Mouse (Mus musculus) CD4-positive, CD25-positive, alpha-beta regulatory T cell, adult 9 weeks (primary cell): ENCODE data around the gene Sdcbp2. TPM values are rescaled to one million over a fixed set of nuclear protein-coding genes. Genes with fewer than 3 reads are reported as not detected.

ENCODE experiments used
- polyA plus RNA-seq: library from polyadenylated mRNA; unstranded; fragments of 100-300 nt; shearing (Covaris generic); gene quantifications from one replicate; pipeline ENCODE4 v1.2.1, GENCODE M21; 2017

Gene Sdcbp2
- polyA plus RNA-seq, result 76.5 TPM

DNA sequence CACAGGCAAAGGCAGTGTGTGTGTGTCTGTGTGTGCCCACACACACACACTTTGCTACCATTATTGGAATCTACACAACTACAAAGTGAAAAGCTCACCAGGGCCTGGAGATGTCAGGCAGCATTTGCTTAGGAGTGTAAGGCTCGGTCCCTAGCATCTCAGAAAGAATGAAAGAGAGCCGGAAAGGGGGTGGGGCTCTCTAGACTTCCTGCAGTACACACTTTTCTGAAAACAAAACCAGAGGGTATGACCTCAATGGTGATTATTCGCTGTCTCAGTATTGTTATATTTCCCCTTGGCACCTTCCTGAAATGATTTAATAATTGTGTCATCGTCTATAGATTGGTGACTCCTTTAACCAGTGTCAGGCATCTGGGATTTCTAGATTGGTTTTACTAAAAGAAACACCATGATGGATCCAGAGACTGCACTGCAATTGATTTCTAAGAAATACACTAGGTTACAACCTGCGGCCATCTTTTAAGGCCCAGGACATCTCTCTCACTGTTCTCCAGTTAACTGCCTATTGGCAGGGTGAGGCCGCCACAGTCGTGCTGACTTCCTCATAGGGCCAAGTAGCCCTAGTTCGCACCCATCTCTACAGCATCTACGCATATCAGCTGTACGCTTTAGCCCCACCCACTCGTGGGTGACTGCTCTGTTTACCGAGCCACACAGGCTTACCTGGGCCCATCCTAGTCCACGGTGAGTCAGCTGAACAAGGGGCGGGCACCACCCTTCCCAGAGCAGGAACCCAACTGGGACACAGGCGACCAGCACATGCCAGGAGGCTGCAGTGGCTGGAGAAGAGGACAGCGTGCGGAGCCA lies at the start of gene Sdcbp2:
Sdcbp2 (plus strand) TSS at position 750 of the 828 bp plus-strand sequence.

DNA sequence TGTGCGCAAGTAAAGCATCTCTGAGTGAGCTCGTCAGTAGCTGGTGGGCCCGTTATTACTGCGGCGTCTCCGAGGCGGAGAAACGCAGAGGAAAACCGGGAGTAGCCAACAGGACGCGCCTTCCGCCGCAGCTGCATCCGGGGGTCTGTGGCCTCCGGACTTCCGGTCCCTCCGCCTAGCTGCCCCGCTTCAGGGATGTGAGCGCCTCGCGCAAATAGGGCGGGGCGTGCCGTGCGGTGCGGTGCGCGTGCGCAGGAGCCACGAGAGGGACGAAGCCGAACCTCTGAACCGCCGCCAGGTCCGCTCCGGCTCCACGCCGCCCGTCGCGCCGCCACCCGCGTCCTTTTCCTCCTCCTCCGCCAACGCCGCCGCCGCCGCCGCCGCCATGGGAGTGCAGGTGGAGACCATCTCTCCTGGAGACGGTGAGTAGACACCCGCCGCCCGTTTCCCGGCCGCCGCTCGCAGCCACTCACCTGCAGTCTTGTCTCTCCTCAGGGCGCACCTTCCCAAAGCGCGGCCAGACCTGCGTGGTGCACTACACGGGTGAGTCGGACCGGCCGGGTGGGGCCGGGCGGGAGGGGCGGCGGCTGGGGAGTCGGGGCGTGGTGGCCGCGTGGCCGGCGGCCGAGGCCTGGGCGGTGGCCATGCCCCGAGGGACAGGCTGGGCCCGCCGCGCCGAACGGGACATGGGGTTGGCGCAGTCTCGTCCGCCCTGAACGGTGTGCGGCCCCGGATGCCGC lies 29.9 kb upstream of the Sdcbp2 start, which contains the start of gene Fkbp1a:
Fkbp1a (plus strand) TSS at position 161 of the 740 bp plus-strand sequence.

DNA sequence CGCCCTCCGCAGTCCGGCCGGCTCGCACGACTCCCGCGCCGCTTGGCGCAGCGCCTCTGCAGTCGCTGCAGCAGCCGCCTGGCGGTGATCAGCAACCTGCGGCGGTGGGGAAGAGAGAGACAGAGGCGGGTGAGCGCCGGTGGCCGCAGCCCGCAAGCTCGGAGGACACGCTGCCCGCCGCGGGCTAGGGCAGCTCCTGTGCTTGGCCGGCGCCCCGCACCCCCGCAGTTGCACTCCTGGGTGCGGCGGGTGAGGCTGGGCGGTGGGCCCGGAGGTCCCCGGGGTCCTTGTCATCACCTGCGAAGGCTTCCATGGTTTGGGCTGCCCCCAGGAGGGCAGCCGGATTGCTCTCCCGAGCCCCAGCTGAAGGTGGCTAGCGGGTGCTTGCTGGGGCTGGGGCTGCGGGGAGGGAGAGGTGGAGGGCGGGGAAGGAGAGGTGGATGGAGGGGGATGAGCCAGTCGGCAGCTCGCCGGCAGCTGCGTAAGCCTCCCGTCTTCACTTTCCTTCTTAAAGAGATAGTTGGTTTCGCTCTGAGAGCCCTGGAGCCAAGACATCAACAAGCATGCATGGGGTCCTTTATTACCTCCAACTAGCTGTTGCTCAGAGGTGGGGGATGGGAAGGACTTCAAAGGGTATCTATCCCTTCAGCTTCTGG lies 59.9 kb downstream of the Sdcbp2 start, which contains the start of gene Snph:
Snph (minus strand) TSS at position 435 of the 656 bp plus-strand sequence.

Other genes with a start within 250 kb of the Sdcbp2 start
- not detected for gene 4921509C19Rik, start 96.5 kb upstream of the Sdcbp2 start, polyA plus RNA-seq
- 178 TPM for gene Nsfl1c, start 78.4 kb upstream of the Sdcbp2 start, polyA plus RNA-seq
- gene Fkbp1a, start 30.1 kb upstream of the Sdcbp2 start, polyA plus RNA-seq, result 135 TPM
- not detected for gene Snph, start 60.0 kb downstream of the Sdcbp2 start, polyA plus RNA-seq
- not detected for gene Rad21l, start 95.9 kb downstream of the Sdcbp2 start, polyA plus RNA-seq
- gene Tmem74b, start 129.4 kb downstream of the Sdcbp2 start, polyA plus RNA-seq, result 0.26 TPM
- 88.2 TPM for gene Psmf1, start 171.6 kb downstream of the Sdcbp2 start, polyA plus RNA-seq